Mouse (Mus musculus) lung, adult 18-20 months (tissue): Measurements from ENCODE around the gene Slc9b2.

ENCODE experiments used
- DNase-seq, 2 experiments: peaks; one replicate each; pipeline ENCODE4 v3.0.0; 2022; ENCODE audit warnings: mixed read lengths in 2 of 2

The Slc9b2 gene

GRCm38 (mm10) chr3:135307411-135308259 is at the start of gene Slc9b2:
Gene Slc9b2, plus strand, starts transcription at chr3:135307700.
- peak; percentile 33 to 61 for DNase-seq

DNA sequence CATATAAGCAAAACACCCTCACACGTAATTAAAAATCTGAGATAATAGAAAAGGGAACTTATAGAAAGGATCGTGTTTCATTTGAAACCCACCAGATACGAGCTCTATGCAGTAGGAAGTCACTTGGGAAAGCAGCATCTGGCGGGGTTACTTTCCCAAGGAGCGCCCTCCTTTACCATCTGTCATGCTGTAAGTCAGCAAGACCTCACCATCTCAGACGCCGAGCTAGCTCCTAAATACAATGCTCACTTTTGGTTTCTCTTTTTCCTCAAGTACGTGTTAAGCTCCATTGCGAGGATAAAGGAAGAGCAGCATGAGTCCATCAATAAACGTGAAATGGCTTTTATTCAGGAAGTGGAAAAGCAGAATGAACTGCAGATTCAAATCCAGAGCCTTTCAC is 48.6 kb upstream of the Slc9b2 start:
- no peak for DNase-seq

- DNase-seq: no peak
Observed at GRCm38 (mm10) chr3:135260233-135260632, 47.3 kb upstream of the Slc9b2 start.

- no peak for DNase-seq
Observed at GRCm38 (mm10) chr3:135268616-135269015, 38.9 kb upstream of the Slc9b2 start.

GRCm38 (mm10) chr3:135269391-135269990 is 38.0 kb upstream of the Slc9b2 start:
- no peak for DNase-seq

DNA sequence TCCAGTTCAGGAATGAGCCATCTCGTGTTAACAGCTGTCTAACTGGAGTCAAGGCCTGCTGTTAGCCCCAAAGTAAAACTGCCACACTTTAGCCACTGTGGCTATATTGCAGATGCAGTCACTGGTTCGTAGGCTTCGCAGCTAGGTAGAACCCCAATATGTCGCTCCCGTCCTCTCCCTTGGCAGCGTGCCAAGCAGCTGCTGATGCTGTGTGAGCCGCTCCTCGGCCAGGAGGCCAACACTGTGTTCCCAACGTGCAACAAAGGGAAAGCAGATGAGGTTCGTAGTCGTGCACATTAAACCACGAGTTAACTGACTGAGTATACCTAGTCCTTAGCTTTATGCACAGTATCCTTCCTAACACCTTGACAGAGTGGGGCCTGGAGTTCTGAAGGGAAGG is 34.9 kb upstream of the Slc9b2 start:
- DNase-seq: no peak

GRCm38 (mm10) chr3:135273047-135273446 is 34.5 kb upstream of the Slc9b2 start:
- DNase-seq: no peak

DNA sequence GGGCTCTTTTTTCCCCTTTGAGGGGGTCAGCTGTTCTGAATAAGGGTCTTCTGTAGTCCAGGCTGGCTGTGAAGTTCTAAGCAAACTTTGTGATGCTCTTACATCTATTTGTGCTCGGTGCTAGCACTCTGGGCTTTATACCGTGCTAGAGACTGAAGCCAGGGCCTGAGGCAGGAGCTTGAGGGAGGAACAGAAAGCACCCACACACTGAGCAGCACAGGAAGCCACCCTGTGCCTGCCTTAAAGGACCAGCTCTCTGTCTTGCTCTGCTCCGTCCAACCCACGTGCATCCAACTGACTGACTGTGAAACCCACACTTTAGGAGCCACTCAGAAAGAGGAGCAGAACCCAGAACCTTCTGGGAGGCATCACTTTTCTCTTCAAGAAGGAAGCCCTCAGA is 27.3 kb upstream of the Slc9b2 start:
- no peak for DNase-seq

- peak; percentile 79 to 82 for DNase-seq
Observed at GRCm38 (mm10) chr3:135280669-135281415, 26.7 kb upstream of the Slc9b2 start, which contains the start of gene Bdh2. Gene Bdh2, plus strand, starts transcription at chr3:135281221.

- DNase-seq: no peak
Observed at GRCm38 (mm10) chr3:135281701-135282100, 25.8 kb upstream of the Slc9b2 start.

- peak; percentile 18 to 32 for DNase-seq
Observed at GRCm38 (mm10) chr3:135285256-135285655, 22.2 kb upstream of the Slc9b2 start.

GRCm38 (mm10) chr3:135285807-135286206 is 21.7 kb upstream of the Slc9b2 start:
- peak in 1 of 2 experiments; percentile 19 for DNase-seq

DNA sequence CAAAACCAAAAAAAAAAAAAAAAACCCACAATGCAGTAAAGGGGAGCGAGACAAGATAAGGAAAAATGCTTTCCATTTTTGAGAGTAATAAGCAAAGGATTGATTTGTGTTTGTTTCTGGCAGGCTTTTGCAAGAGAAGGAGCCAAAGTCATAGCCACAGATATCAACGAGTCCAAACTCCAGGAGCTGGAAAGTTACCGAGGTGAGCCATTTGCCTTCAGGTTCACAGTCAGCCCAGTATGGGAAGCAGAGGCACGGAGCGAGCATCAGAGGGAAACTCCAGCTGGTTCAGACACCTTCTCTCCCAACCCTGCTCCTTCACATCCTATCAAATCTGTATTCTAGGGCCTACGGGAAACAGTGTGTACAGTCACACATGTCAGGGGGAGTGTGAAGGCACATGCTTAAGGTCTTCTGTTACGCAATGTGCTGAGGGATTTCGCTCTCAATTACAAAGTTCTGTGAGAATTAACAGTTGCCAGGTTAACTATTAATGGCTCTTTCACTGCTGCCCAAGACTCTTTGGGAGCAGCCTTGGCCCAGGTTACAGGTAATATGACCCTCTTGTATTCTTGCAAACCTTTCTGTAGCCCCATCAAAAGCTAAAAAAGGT is 19.3 kb upstream of the Slc9b2 start:
- DNase-seq: no peak

DNA sequence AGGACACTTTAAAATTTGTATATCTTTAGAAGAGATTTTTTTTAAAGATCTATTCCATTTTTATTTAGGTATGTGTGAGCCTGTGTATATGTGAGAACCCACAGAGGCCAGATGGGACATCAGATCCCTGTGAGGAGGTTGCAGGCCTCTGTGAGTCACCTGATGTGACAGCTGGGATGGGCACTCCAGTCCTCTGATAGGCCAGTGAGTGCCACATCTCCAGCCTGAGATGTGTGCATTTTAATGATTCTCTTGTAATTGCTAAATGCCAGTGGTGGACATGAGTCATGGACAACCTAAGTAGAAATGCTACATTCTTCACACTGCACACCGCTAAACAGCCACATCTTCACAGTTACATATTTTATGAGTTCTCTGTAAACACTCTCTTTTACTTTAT is 18.4 kb upstream of the Slc9b2 start:
- no peak for DNase-seq

GRCm38 (mm10) chr3:135290249-135290894 is 17.1 kb upstream of the Slc9b2 start:
- peak; percentile 16 to 38 for DNase-seq

DNA sequence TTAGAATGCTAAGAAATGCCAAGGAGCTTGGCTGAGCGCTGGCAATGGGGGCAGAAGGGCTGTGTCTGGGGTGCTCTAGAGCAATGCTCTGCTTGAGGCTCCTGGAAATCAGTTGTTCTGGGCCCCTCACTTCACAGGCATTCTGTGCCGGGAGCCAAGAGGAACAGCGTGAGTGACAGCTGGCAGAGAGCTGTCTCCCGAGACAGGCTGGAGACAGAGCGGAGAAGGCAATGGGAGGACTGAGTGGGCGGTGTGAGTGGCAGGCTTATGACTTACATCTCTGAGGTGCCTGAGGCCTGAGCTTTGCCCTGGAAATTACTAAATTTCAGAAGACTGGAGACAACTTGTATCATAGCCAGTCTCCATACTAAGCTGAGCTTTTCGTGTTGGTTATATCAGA is 13.8 kb upstream of the Slc9b2 start:
- peak in 1 of 2 experiments; percentile 6 for DNase-seq

- no peak for DNase-seq
Observed at GRCm38 (mm10) chr3:135295559-135295958, 11.9 kb upstream of the Slc9b2 start.

GRCm38 (mm10) chr3:135298560-135298959 is 8.9 kb upstream of the Slc9b2 start:
- peak in 1 of 2 experiments; percentile 29 for DNase-seq

GRCm38 (mm10) chr3:135300081-135300480 is 7.4 kb upstream of the Slc9b2 start:
- no peak for DNase-seq

GRCm38 (mm10) chr3:135304060-135304459 is 3.4 kb upstream of the Slc9b2 start:
- no peak for DNase-seq

DNA sequence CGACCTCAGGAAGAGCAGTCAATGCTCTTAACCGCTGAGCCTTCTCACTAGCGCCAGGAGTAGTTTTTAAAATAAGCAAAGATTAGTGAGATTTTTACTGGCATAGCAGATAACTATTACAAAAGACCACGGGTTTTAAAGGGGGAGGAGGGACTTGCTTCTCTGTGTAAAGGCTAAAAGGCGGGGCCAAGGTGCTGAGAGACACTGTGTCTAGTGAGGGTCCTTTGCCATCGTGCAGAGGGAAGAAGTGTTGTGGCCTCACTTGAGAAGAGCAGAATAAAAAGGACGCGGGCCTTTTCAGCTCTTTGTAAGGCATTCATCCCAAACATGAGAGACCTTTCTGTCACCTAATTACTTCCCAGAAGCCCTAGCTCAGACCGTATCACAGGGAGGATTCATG is 2.9 kb upstream of the Slc9b2 start:
- DNase-seq: no peak

DNA sequence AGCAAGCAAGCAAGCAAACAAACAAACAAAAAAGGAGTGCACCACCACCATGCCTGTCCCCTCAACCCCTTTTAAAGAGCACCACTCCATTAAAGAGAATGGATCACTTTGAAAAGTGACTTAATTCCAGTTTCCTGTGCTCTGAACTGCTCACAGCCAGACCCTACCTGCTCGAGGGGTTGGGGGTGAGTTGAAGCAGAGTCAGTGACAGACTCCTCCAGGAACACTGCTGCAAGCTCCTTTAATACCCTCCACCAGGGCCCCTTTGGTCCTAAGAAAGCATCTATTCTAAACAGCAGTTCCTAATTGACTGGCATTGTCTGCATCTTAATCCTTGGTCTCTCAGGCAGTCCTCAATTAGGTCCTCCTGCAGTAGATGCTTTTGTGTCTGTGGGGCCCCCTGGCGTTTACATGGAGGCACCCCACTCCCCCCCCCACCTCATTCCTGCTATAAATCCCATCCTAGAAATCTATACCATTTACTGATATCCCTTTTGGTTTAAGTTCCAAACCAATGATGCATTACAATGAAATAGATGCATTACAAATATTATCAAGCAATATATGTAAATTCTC is 5.5 kb downstream of the Slc9b2 start:
- no peak for DNase-seq
